Mouse (Mus musculus): Measurements from ENCODE around the gene Basp1.

DNA sequence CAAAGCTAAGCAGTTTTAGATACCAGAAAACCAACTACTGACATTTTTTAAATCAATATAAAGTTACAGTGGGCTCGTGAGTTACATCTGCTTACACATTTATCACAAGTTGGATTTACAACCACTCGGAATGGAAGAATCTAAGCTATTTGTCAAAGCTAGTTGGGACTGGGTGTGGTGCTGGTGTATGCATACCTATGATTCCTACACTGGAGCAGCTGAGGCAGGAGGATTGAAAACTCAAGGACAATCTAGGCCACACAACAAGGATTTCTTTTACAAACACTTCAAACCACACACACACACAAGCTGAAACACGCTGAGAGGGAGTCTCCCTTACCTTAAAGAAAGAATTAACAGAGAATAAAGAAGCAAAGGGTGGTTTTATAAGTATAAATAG is 40.1 kb downstream of the Basp1 start:
- TF ChIP-seq EP300 (IDR thresholded peaks at IDR 0.05; ENCODE audit: insufficient read depth, low read depth, low read length) (no peak), POLR2A (IDR thresholded peaks at IDR 0.05; ENCODE audit: insufficient read depth, low read depth, low read length) (no peak)
